Mouse (Mus musculus): ENCODE results near the gene Pex5l.

Pex5l gene

DNA sequence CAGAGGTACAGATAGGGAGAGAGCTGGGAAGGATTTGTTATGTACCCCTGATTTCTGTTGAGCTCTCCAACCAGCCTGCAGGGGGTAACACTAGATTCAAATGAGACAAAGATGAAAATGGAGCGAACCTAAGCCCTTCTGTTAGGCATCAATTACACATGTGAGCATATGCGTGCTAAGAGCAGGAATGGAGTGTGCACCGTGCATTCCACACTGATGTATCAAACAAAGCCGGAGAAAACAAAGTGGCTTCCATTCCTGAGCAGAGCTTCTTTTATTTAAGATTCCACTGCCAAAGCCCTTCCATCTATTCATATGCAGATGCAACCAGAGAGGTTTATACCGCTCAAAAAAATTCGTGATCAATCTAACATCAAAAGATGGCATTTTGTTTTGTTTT lies 79.5 kb downstream of the Pex5l start:
- DNase-seq (ENCODE audit: low spot score in 2 of 2), result no peak

DNA sequence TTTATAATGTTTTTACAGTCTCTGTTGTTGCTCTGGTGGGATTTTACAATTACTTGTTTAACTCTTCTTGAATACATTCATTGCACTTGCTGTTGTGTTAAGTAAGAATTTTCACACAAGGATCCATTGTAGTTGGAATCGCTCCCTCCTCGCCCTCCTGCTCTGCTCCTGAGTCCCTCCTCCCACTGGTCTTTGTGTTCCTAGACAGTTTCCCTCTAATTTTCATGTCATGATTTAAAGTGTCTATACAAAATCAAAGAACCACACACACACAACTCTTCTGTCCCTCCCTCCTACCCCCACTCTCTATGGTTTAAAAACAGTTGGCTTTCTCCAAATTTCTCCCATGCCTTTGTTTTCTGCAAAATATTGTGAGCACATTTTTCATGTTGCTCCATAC lies 81.6 kb downstream of the Pex5l start:
- DNase-seq (ENCODE audit: low spot score in 2 of 2), result no peak

DNA sequence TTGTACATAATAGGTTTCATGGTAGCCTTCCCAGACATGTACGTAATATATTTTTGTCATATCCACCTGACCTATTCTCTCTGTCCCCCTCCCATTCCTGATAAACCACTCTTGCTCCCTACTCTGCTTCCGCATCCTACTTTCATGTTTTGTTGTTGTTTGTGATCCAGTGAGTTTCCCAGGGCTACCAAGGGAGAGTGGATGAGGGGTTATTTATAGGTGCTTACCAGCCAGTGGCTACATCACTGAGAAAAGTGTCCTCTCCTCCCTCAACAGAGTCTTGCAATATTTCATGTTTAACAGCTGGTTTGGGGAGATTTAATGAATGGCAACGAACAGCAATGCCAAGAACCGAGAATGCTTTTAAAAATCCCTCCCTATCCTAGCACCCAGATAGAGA lies 82.0 kb downstream of the Pex5l start:
- no peak for DNase-seq (ENCODE audit: low spot score in 2 of 2)

DNA sequence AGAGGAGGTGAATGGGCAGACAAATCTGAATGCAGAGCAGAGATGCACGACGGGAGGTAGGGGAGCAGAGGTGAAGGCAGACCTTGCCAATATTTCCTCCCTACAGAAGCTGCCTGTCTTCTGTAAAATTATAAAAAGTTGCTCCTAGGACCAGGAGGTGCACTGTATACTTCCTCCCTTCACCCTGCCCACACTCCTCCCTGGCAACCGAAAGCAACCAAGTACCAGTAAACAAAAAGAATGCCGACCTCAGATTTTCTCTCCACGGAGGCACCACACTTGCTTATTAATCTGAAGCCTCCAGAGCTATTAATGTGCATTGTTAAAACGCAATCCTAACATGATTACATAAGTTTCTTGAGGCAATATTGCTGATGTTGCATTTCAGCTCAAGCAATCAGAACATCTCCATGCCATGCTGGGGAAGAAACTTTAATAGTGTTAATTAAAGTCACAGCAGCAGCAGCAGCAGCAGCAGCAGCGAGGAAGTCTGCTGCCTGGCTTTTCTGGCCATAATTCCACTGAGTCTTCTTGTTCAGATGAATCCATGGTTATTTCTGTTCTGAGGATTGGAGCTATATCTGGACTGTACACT lies 82.6 kb downstream of the Pex5l start:
- no peak for DNase-seq (ENCODE audit: low spot score in 2 of 2)

DNA sequence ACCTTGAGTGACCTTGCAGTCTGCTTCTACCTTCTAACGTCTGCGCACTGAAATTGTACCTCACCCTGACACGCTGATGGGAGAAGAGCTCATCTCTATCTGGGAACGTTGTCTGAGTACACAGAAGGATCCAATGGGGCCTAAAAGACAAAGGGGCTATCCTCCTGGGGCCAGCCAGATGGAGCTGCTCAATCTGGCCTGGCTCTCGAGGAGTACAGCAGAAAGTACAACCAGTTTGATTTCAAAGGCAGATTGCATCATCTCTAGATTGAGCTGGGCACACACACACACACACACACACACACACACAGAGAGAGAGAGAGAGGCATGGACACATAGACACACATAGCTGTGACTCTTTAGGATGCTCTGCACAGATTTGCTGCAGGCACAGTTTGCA lies 94.7 kb downstream of the Pex5l start:
- no peak for DNase-seq (ENCODE audit: low spot score in 2 of 2)

DNA sequence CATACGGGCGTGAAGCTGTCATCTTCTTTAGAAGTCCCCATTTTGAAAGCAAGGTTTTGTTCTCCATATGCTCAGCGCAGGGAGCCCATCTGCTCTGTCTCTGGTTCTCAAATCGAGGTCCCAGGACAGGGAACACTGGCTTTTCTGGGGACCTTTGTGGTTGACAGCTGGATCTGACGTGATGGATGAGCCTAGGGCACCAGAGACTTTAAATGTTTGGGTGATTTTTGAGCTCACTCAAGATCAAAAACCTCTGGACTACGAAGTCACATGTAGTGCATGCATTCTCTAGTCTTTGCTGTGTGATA lies 98.3 kb downstream of the Pex5l start:
- no peak for DNase-seq (ENCODE audit: low spot score in 2 of 2)

DNA sequence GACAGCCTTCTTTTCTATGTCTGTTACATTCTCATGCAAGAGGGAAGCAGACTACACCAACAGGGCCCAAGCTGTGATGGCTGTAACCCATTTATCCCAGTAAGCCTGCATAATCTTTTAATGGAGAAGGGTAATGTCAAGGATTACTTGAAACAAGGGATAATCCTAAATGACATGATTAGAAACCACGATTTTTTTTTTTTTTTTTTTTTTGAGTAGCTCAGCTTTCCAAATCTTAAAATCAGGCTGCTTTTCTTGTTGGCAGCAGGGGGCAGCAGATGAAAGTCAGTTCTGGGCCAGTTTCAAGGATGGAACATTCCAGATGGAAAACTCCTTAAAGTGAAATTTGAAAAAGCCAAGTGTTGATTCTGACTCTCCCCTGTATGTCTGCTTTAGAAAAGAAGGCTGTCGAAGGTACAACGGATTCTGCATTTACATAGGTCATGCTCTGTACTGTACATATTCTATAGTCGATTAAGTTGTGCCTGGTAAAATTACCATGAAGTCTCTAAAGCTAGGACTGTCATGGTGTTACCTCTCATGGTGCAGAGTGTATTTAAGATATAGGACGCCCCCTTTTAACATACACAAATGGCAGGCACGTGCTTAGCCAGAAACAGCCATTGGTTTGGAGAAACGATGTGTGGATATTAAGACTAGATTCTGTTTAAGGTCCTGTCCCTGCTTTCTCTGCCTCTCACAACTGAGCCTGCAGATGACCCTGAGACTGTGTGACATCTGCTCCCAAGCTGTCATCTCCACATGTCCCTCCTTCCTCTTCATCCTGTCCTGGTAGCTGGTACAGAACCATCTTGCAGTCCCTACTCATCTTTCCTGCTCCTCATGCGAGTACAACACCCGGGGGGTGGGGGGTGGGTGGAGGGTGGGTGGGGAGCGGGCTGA lies 98.9 kb downstream of the Pex5l start:
- no peak for DNase-seq (ENCODE audit: low spot score in 2 of 2)

DNA sequence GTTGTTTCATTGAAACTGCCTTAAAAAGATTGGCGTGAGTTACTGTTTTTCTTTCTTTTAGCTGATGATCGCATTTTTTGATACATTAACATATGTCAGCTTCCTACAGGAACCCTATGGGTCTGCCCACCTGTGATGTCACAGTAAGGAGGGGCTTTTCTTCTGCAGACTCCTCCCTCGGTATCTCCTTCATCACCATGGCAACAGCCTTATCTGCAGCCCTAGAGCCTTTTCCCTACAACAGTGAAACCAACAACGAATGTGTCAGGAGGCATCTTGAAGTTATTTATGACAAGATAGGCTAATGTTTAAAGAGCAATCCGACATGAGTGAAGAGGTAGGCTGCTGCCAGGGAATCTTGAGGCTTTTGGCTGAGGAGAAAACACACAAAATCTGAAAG lies 118.5 kb downstream of the Pex5l start:
- DNase-seq (ENCODE audit: low spot score in 2 of 2), result no peak

DNA sequence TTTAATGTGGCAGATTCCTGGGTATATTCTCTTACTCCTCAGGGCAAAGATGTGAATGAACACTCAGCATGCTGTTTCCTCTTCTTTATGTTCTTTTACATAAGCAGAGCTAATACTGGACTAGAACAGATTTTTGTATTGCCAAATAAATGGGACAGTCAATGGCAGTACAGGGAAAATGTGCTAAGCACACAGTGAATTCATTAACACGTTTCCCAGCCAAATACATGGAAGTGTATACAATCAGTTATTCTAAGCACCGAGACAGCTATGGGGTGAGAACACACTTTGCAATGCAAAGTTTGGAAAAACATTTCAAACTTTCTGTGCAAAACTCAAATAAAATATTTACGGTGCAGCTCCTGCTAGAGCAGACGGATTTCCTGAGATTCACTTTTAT lies 139.1 kb downstream of the Pex5l start:
- no peak for DNase-seq (ENCODE audit: low spot score in 2 of 2)

DNA sequence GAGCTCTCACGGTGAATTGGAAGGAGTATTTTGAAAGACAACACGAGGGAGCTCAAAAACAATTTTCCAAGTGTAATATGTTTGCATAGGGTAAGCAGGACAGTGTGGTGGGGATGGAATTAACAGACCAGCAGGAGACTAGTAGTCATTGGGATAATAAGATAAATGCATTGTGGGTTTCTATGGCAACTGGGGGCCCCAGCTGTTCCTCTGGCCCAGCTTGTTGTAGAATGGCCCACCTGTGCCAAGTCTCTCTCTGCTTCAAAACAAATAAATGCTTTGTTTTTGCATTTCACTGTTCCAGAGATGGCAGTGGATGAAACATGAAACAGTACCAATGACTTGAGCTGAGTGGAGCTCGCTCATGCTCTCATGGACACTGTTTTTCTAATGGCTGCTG lies 141.3 kb downstream of the Pex5l start:
- no peak for DNase-seq (ENCODE audit: low spot score in 2 of 2)

DNA sequence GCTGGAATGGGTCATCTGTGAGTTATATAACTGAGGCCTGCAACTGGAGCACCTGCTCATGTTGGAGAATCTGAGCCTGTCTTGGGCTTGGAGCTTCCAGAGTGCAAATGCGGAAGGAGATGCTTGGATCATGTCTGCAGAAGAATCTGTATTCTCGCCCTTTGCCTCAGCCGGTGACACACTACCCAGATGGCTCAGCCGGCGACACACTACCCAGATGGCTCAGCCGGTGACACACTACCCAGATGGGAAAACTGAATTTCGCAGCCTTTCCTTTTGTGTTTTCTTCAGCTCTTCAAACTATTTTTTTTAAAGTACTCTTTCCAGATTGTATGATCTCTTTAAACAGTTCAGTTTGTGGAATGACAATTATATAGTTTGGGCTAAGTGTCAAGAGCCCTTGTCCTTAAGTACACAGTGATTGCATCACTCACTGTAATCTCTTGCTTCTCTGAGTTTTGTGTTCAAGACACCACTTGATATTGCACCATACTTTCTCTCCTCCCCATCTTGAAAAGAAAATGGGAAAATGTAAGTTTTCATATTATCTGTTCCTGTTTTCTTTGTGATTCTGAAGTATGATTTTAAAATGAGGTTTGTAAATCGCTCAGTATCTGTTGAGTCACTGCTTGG lies 142.5 kb downstream of the Pex5l start:
- DNase-seq (ENCODE audit: low spot score in 2 of 2), result no peak

DNA sequence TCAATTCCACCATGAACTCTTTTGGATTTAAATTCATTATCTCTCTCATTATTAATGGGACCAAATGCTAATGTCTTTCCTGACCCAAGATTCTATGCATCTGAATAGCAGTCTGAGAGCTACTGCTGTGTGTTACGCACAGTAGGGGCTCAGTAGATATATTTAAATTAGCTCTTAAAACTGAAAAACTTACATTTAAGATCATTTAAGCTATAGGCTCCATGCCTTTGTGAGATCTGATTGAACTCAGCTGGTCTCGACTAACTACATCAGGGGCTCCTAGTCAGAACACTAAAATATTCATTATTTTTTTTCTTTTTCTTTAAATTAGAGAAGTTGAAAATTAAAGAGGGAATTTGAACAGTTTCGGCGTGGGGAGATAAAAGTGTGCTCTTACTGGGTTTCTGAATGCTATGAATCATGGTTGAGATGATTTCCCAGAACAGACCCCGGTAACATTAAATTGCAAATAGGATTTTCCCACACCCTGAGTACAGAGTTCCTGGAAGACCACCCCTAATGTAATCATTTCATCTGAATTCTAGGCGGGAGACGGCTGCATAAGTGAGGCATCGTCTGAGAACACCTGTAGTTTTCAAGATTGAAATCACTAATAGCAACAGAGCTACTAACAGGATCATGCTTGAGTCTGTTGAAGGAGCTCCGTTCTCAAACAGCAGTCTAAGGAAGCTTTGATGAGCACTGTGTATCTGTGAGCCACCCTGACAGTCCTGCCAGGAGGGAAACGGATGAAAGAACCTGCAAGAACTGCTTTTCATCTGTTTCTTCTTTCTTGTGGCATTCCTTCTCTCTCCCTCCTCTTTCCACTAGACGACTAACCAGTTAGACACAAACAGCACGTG lies 151.1 kb downstream of the Pex5l start:
- no peak for DNase-seq (ENCODE audit: low spot score in 2 of 2)

DNA sequence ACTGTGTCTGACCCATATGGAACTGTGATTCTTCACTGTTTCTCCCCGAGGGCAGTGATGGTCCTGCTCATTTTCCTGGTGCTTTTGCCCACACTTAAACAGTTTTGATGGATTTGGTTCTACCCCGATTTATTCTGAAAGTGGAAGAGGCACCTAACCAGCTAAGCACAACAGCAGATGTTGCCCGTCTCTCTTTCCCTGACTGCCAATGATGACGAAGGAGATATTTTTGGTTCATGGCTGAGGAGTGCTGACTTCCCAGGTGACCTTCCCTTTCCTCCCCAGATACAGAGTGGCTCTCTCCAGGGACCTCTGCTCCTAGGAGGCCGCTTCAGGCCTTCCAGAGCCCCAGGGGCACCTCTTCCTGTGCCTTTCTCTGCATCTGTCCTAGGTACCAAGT lies 155.2 kb downstream of the Pex5l start:
- no peak for DNase-seq (ENCODE audit: low spot score in 2 of 2)

DNA sequence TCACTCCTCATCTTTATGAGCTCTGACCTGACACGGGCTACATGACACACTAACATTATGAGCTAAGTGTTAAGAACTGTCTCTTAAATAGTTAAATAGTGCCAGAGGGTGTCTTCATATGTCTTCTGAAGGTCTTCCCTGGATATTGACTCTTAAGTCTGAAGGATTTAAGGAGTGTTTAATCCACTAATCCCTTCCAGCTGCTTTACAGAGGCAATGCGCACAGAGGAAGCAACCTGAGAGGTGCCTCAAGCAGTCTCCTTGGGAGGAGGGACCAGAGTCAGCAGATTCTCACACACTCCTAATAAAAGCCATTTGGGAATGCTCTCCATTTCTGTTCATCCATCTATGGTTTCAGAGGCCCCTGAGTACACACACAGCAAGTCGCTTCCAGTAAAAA lies 157.9 kb downstream of the Pex5l start:
- DNase-seq (ENCODE audit: low spot score in 2 of 2), result no peak

DNA sequence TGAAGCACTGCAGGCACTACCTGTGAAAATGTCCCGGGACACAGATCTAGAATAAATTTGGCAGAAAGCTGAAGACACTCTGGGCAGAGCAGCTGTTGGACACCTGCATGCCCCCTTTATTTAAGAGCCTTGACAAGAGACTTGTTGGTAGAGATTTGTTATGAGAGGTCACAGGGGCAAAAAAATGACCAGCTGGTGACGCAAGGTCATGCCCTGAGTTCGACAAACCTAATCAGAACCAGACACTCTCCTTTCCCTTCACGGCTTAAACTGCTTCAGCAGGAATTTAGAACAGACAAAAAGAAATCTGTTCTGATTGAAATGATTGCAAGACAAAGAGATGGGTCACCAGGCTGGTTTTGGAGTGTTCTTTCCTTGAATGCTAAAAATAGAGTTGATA lies 163.1 kb downstream of the Pex5l start:
- no peak for DNase-seq (ENCODE audit: low spot score in 2 of 2)

DNA sequence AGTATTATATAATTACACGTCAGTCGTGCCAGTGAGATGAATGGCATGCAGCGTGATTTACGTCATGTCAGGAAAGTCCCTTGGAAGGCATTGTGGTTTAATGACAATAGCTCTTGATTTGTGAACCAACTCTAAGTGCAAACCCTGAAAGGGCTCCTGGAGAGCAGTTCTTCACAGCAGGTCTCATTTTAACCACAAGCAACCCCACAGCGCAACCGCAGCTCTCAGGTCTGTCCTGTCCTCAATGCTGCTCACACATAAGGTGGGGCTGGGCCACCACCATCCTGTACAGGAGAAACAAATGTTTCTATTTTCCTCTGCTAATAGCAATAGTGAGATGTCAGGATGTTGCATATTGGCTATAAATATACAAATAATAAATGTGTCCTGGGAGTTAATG lies 163.8 kb downstream of the Pex5l start:
- no peak for DNase-seq (ENCODE audit: low spot score in 2 of 2)

DNA sequence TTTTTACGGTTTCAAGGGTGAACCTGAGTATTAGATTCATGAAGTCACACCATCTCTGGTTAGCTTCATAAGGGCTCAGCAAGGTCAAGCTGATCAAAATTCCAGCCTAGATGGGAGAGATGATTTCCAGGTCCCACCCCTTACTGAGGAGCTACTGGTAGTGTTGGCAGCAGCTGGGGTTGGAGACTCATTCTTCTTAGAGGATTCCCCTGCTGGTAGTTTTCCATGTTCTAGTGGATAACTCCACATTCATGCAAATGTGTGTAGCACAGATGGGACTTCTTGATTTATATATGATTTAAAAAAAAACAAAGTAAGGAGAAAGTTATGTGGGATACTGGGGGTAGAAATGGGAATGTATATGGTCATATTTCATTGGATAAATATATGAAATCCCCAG lies 172.8 kb downstream of the Pex5l start:
- DNase-seq (ENCODE audit: low spot score in 2 of 2), result no peak

DNA sequence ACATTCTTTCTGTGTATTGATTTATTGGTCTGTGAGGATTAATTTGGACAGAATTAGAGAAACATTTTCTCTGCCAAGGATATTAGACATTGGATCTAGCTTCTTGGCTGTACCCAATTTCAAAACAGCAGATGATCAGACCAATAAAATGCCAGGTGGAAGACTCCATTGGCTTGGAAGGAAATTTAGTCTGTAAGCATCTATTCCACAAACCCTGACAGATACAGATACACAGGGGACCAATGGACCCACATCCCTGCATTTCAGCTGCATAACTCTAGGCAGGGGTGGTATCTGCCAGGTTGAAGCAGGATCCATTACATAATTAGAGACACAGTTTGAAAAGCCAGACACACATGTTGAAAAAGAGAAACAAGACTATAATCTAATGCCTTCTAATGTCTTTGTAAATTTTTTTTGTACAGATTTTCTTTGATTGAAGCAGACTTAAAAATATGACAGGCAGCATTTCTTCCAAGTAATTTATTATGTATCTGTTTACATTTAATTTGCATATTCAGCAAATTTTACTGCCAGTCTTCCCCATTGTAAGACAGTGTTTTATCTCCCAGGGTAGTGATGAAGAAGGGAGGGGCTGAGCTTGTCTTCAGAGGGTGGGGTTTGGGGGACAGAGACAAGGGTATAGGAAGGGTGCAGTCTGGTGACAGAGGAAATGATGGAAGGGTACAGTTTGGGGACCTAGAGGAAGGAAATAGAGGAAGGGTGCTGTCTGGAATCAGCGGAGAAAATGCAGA lies 174.2 kb downstream of the Pex5l start:
- DNase-seq (ENCODE audit: low spot score in 2 of 2), result no peak

DNA sequence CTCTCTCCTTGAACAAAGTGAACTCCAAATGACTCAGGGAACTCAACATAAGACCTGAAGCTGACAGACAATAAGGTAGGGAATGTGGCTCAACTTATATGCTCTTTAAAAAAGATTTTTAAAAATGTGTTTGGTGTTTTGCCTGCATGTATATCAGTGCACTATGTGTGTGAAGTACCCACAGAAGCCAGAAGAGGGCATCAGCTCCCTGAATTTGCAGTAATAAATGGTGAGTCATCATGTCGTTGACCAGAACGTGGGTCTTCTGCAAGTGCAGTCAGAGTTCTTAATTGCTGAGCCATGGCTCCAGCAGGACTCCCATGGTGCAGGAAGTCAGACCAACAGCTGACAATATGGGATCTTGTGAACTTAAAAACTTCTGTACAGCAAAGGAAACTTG lies 177.5 kb downstream of the Pex5l start:
- DNase-seq (ENCODE audit: low spot score in 2 of 2), result no peak

DNA sequence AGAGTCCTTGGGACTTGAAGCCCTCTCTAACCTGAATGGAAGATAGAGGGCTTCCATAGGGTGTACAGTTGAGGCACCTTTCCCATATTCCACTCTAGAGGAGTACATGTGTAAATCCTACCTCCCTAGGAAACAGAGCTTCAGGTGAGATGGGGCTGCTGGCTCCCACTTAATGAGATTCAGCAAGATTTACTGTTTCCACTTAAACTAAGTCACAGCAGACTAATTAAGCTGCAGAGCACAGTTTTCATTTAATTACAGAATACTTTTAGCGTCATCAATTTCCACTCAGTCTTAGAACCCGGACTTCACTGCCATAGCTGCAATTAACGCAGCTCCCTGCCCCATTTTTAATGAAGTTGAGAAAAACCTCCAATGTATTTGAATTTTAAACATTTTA lies 181.6 kb downstream of the Pex5l start:
- DNase-seq (ENCODE audit: low spot score in 2 of 2), result no peak

DNA sequence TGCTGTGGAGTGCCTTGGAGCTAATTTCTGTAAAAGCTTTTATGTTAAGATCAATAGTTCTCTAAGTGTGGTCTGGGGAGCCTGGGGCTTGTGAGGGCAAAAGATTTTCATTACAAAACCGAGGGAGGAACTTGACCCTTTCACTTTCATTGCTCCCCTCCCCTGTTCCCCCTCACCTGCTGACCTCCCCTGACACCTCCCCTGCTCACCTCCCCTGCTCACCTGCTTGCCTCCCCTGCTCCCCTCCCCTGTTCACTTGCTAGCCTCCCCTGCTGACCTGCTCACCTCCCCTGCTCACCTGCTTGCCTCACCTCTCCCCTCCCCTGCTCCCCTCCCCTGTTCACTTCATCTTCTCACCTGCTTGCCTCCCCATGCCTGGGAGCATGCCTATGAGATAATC lies 191.7 kb downstream of the Pex5l start:
- DNase-seq (ENCODE audit: low spot score in 2 of 2), result no peak

DNA sequence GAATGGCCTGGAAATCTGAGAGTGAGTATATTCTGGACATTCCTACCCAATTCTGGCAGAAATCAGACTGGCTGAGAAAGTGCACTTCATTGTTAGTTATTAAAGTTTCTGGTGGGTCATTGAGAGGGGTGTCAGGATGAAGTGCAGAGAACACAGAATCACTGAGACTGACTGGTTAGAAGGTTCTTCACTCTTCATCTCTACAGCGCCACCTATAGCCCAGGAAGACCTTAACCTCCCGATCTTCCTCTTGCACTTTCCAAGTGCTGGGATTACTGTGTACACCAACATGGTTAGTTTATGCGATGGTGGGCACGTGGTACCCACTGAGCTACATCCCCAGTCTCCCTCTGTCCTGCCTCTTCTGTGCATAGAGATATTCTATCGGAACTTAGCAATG lies 195.6 kb downstream of the Pex5l start:
- DNase-seq (ENCODE audit: low spot score in 2 of 2), result no peak

All from spleen, postnatal 10 days (tissue).